Mouse (Mus musculus) heart, embryonic 16.5 days (tissue): Measurements from ENCODE around the gene Olfr1414. TPM values are rescaled to one million over a fixed set of nuclear protein-coding genes. Genes with fewer than 3 reads are reported as not detected.

Source experiments
- ATAC-seq: fragments of 200-750 bp; cut with Nextera tagmentation; replicated peaks from 2 replicates; pipeline ENCODE4 v1.8.0; 2017; ENCODE audit warnings: moderate number of reproducible peaks; ENCODE audit not compliant: insufficient read depth, low FRiP score; ENCODE audit errors: extremely low read depth
- H3K27ac ChIP-seq: fragments of 300-500 bp; sonication (generic); 2 replicates; pipeline ENCODE4 v1.5.1; 2014; ENCODE audit warnings: mild to moderate bottlenecking, low read length, control low read depth, moderate library complexity
- H3K27me3 ChIP-seq: fragments of 300-500 bp; sonication (generic); 2 replicates; pipeline ENCODE4 v1.6.1; 2014; ENCODE audit warnings: low read length, mixed read lengths; ENCODE audit not compliant: control insufficient read depth, insufficient read depth
- H3K36me3 ChIP-seq: fragments of 300-500 bp; sonication (generic); 2 replicates; pipeline ENCODE4 v1.6.1; 2014; ENCODE audit not compliant: control insufficient read depth, insufficient read depth
- H3K4me1 ChIP-seq: fragments of 300-500 bp; sonication (generic); 2 replicates; pipeline ENCODE4 v1.6.1; 2014; ENCODE audit warnings: low read length, mixed read lengths; ENCODE audit not compliant: control insufficient read depth, insufficient read depth
- H3K4me2 ChIP-seq: fragments of 300-500 bp; sonication (generic); 2 replicates; pipeline ENCODE4 v1.6.1; 2014; ENCODE audit warnings: low read depth, mild to moderate bottlenecking, control low read depth, low read length
- H3K4me3 ChIP-seq: fragments of 300-500 bp; sonication (generic); 2 replicates; pipeline ENCODE4 v1.5.1; 2014; ENCODE audit warnings: mild to moderate bottlenecking, control low read depth, low read length
- H3K9ac ChIP-seq: fragments of 300-500 bp; sonication (generic); 2 replicates; pipeline ENCODE4 v1.6.1; 2014; ENCODE audit warnings: low read length, control low read depth
- H3K9me3 ChIP-seq: fragments of 300-500 bp; sonication (generic); replicated peaks from 2 replicates; pipeline ENCODE4 v1.6.1; 2016; ENCODE audit warnings: low read length; ENCODE audit not compliant: control insufficient read depth
- WGBS: fragments of 180-500 bp; shearing (Covaris S2); extraction: QIAGEN DNeasy Blood & Tissue Kit; methylation state at CpG from one replicate; pipeline ENCODE4 v1.1.7; 2014; 5-methylcytosine and 5-hydroxymethylcytosine counted together
- microRNA-seq: library from miRNA; unstranded; fragments of <30 nt; microRNA quantifications from one replicate; pipeline ENCODE4, GENCODE M21; 2017
- polyA plus RNA-seq: library from polyadenylated mRNA; unstranded; fragments of >200 nt; fragmentation: Nextera tagmentation; extraction: Ambion mirVana; gene quantifications from 2 replicates; pipeline ENCODE4 v1.2.1, GENCODE M21; 2015

Olfr1414 gene
- polyA plus RNA-seq, 1 experiment from 2014 or later, result not detected

- Histone ChIP-seq H3K4me1 (no peaks in the 10 kb centered on the region), H3K4me2 (no peak within 1 kb of the TSS), H3K9me3 (0 out of 2 replicates have a peak, but pooled peaks cover 3% of the 10 kb centered on the region), H3K36me3 (no peaks in the 10 kb centered on the region), H3K27ac (no peak within 1 kb of the TSS), H3K9ac (no peak within 1 kb of the TSS), H3K27me3 (no peaks in the 10 kb centered on the region), H3K4me3 (no peak within 1 kb of the TSS)
- ATAC-seq, result no peak
Measured at GRCm38 (mm10) chr1:92485013-92485412, 33.4 kb downstream of the Olfr1414 start, which contains the start of gene Olfr1416. TSS of gene Olfr1416 (minus strand) at chr1:92485113.

DNA sequence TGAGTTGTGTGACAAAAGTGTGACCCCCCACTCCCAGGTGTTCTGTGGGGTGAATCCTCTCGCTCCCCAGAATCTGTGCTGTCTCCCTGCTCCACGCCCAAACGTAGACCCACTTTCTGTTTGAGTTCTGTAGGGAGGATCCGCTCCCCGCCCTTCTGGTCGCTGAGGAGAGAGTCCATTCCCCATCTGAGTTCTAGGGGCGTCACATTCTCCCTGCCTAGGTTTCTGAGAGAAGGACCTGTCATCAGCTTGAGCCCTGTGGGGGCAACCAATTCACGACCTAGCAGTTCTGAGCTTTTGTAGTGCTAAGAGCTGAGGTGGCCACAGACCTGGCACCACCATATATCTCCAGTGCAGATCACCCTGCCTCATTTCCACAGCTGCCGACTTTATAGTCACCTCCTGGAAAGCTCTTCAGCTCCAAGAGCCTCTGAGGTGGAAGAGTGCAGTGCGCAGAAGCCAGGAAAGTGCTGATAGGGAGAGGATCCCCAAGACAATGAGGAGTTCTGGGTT, 44.3 kb downstream of the Olfr1414 start:
- Histone ChIP-seq H3K4me1 (peaks cover 12% of the 10 kb centered on the region), H3K36me3 (peaks cover 16% of the 10 kb centered on the region), H3K4me3 (peak overlapping the region; percentile 100), H3K27ac (peak overlapping the region; percentile 76), H3K9me3 (no peaks in the 10 kb centered on the region), H3K9ac (peak overlapping the region; percentile 94), H3K27me3 (no peaks in the 10 kb centered on the region), H3K4me2 (peak overlapping the region; percentile 99)
- peak; percentile 46 for ATAC-seq
- 2% methylated on average over 10 of the region's 10 CpGs for WGBS

- Histone ChIP-seq H3K4me2 (peak within 1 kb of the TSS; percentile 99), H3K27ac (peak within 1 kb of the TSS; percentile 86), H3K27me3 (no peaks in the 10 kb centered on the region), H3K9ac (peak within 1 kb of the TSS; percentile 94), H3K9me3 (no peaks in the 10 kb centered on the region), H3K4me3 (peak within 1 kb of the TSS; percentile 100), H3K4me1 (peaks cover 12% of the 10 kb centered on the region), H3K36me3 (peaks cover 19% of the 10 kb centered on the region)
- WGBS, result under 1% methylated on average over 67 of the region's 67 CpGs
- peak; percentile 91 for ATAC-seq
Measured at GRCm38 (mm10) chr1:92473165-92474041, 45.1 kb downstream of the Olfr1414 start, which contains the start of gene Ndufa10. TSS of gene Ndufa10 (minus strand) at chr1:92473860.

GRCm38 (mm10) chr1:92468891-92469290, 49.6 kb downstream of the Olfr1414 start:
- no peak overlapping the region for H3K9ac ChIP-seq
- 73% methylated on average over 4 of the region's 4 CpGs for WGBS
- no peaks in the 10 kb centered on the region for H3K27me3 ChIP-seq
- peaks cover 43% of the 10 kb centered on the region for H3K36me3 ChIP-seq
- H3K4me2 ChIP-seq, result no peak overlapping the region
- no peak overlapping the region for H3K27ac ChIP-seq
- no peak for ATAC-seq
- H3K9me3 ChIP-seq, result no peaks in the 10 kb centered on the region
- peaks cover 7% of the 10 kb centered on the region for H3K4me1 ChIP-seq
- no peak overlapping the region for H3K4me3 ChIP-seq

DNA sequence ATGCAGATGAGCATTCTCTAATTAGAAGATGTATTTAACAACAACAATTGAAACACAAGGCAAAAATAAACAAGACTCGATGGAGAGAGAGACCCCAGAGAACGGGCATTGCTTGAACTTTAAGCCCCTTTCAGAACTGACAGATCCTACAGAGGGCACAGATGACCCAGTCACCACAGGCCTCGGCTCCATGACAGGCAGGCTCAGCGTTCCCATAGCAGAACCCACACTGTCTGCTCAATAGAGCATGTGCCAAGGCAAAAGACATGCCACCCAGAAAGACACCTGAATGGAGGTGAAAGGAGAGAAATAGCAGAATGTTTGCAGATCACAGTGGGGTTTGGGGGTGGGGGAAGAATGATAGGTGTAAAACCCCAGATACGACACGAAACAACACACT, 60.0 kb downstream of the Olfr1414 start:
- 87% methylated on average over 6 of the region's 6 CpGs for WGBS
- H3K4me2 ChIP-seq, result no peak overlapping the region

GRCm38 (mm10) chr1:92457758-92458157, 60.7 kb downstream of the Olfr1414 start:
- peaks cover 72% of the 10 kb centered on the region for H3K36me3 ChIP-seq
- H3K9ac ChIP-seq, result no peak overlapping the region
- H3K4me3 ChIP-seq, result no peak overlapping the region
- no peaks in the 10 kb centered on the region for H3K27me3 ChIP-seq
- peaks cover 2% of the 10 kb centered on the region; the same call in 1 of the 2 replicates for H3K9me3 ChIP-seq
- no peak overlapping the region for H3K27ac ChIP-seq
- ATAC-seq, result no peak
- no peaks in the 10 kb centered on the region for H3K4me1 ChIP-seq
- no peak overlapping the region for H3K4me2 ChIP-seq

More for the DNA sequence above, 60.0 kb downstream of the Olfr1414 start:
- peaks cover 71% of the 10 kb centered on the region for H3K36me3 ChIP-seq
- H3K4me3 ChIP-seq, result no peak overlapping the region
- no peak overlapping the region for H3K27ac ChIP-seq
- no peaks in the 10 kb centered on the region for H3K27me3 ChIP-seq
- H3K9me3 ChIP-seq, result peaks cover 2% of the 10 kb centered on the region; the same call in 1 of the 2 replicates
- ATAC-seq, result no peak
- H3K4me1 ChIP-seq, result no peaks in the 10 kb centered on the region
- no peak overlapping the region for H3K9ac ChIP-seq

Small RNA genes within 50 kb of the gene (microRNA-seq; reads per million reads assigned to microRNA genes)
- 3.7 reads per million, percentile 14 among the genes with 10 or more reads in this experiment for gene Mir6900

Other genes with a start within 250 kb of the Olfr1414 start
- gene Ndufa10, start 44.8 kb downstream of the Olfr1414 start, polyA plus RNA-seq, result 654 and 684 TPM in 2 replicates
- not detected in 2 replicates for gene Olfr1416, start 33.5 kb downstream of the Olfr1414 start, polyA plus RNA-seq
- gene Olfr1415, start 22.6 kb downstream of the Olfr1414 start, polyA plus RNA-seq, result not detected in 2 replicates
- not detected in 2 replicates for gene Olfr1413, start 52.7 kb upstream of the Olfr1414 start, polyA plus RNA-seq
- not detected in 2 replicates for gene Olfr1412, start 67.1 kb upstream of the Olfr1414 start, polyA plus RNA-seq
- gene Olfr1411, start 75.8 kb upstream of the Olfr1414 start, polyA plus RNA-seq, result not detected in 2 replicates
- not detected in 2 replicates for gene Olfr1410, start 87.1 kb upstream of the Olfr1414 start, polyA plus RNA-seq
- not detected in 2 replicates for gene Olfr12, start 99.1 kb upstream of the Olfr1414 start, polyA plus RNA-seq
- gene Cops9, start 123.3 kb upstream of the Olfr1414 start, polyA plus RNA-seq, result 342 and 383 TPM in 2 replicates
- gene Otos, start 130.2 kb upstream of the Olfr1414 start, polyA plus RNA-seq, result 0.24 and 0.47 TPM in 2 replicates